Mouse (Mus musculus) CH12.LX (cell line): ENCODE measurements around the gene Dbi. TPM values are rescaled to one million over a fixed set of nuclear protein-coding genes. Genes with fewer than 3 reads are reported as not detected.

Source experiments
- DNase-seq: peaks from one replicate; pipeline ENCODE4 v3.0.0-alpha.2; 2013; ENCODE audit errors: extremely low read depth
- H3K27ac ChIP-seq: 2 replicates; pipeline ENCODE4 v1.5.1; 2012; ENCODE audit warnings: low read depth, mild to moderate bottlenecking, control low read depth, moderate library complexity; ENCODE audit not compliant: insufficient read depth
- H3K27me3 ChIP-seq: replicated peaks from 2 replicates; pipeline ENCODE3; 2012; ENCODE audit warnings: inconsistent platforms
- H3K36me3 ChIP-seq, 2 experiments: replicated peaks in 1 of 2; 2 replicates each; pipeline versions ENCODE3 to v1.6.1; 2012; ENCODE audit warnings: inconsistent platforms in 1 of 2, low read length in 1 of 2, mild to moderate bottlenecking in 1 of 2, mixed read lengths in 1 of 2, moderate library complexity in 1 of 2; ENCODE audit not compliant: control insufficient read depth in 1 of 2, insufficient read depth in 1 of 2
- H3K4me1 ChIP-seq, 2 experiments: 2 replicates each; pipeline ENCODE4 v1.6.1; 2012; ENCODE audit warnings: inconsistent platforms in 1 of 2, moderate library complexity in 1 of 2; ENCODE audit not compliant: insufficient read depth in 2 of 2, control insufficient read depth in 1 of 2
- H3K4me2 ChIP-seq: 2 replicates; pipeline ENCODE4 v1.6.1; 2012; ENCODE audit warnings: low read depth, mild to moderate bottlenecking, control low read depth; ENCODE audit not compliant: poor library complexity, insufficient read depth, severe bottlenecking
- H3K4me3 ChIP-seq, 3 experiments: fragments of 150-350 bp in 1 of 3; sonication (generic) in 1 of 3; replicated peaks in 1 of 3; 2 replicates each; pipeline versions ENCODE3 to v1.5.1; 2011 to 2012; ENCODE audit warnings: low read depth in 2 of 3, low read length in 2 of 3, mild to moderate bottlenecking in 2 of 3, moderate library complexity in 2 of 3, control low read depth in 1 of 3, improper control_type of control experiment in 1 of 3, inconsistent platforms in 1 of 3, mixed read lengths in 1 of 3; ENCODE audit not compliant: poor library complexity in 1 of 3
- H3K79me2 ChIP-seq: replicated peaks from 2 replicates; pipeline ENCODE4 v1.6.1; 2012; ENCODE audit warnings: mild to moderate bottlenecking, moderate library complexity; ENCODE audit not compliant: control insufficient read depth, poor library complexity, insufficient read depth, severe bottlenecking; ENCODE audit errors: extremely low read depth
- H3K9ac ChIP-seq: 2 replicates; pipeline ENCODE4 v1.6.1; 2012; ENCODE audit warnings: low read depth, mild to moderate bottlenecking, control low read depth, moderate library complexity; ENCODE audit not compliant: insufficient read depth
- H3K9me3 ChIP-seq: replicated peaks from 2 replicates; pipeline ENCODE3; 2012; ENCODE audit warnings: low read length, inconsistent platforms, mixed read lengths
- CHD1 ChIP-seq: IDR thresholded peaks from 2 replicates; pipeline ENCODE4 v1.6.1; 2012; ENCODE audit warnings: low read depth, low read length, improper control_type of control experiment, inconsistent platforms
- CHD2 ChIP-seq: IDR thresholded peaks from 2 replicates; pipeline ENCODE4 v1.6.1; 2011; ENCODE audit warnings: low read length, improper control_type of control experiment
- E2F4 ChIP-seq: IDR thresholded peaks from 2 replicates; pipeline ENCODE4 v1.6.1; 2011; ENCODE audit warnings: low read depth, low read length, improper control_type of control experiment; ENCODE audit not compliant: insufficient replicate concordance
- ELF1 ChIP-seq: IDR thresholded peaks from 2 replicates; pipeline ENCODE4 v1.6.1; 2014; ENCODE audit warnings: low read depth, mild to moderate bottlenecking, inconsistent platforms, low read length, improper control_type of control experiment
- GABPA ChIP-seq: IDR thresholded peaks from 2 replicates; pipeline ENCODE4 v1.6.1; 2012; ENCODE audit warnings: low read depth, low read length, improper control_type of control experiment, inconsistent platforms; ENCODE audit not compliant: insufficient replicate concordance
- IRF4 ChIP-seq: IDR thresholded peaks from 2 replicates; pipeline ENCODE4 v1.6.1; 2014; ENCODE audit warnings: low read depth, mild to moderate bottlenecking, inconsistent platforms, low read length, improper control_type of control experiment
- JUN ChIP-seq: IDR thresholded peaks from 2 replicates; pipeline ENCODE4 v1.6.1; 2011; ENCODE audit warnings: low read depth, mild to moderate bottlenecking, low read length, improper control_type of control experiment, moderate library complexity; ENCODE audit not compliant: insufficient read depth
- MAX ChIP-seq: IDR thresholded peaks from 2 replicates; pipeline ENCODE4 v1.6.1; 2011; ENCODE audit warnings: low read length, improper control_type of control experiment
- MYC ChIP-seq: IDR thresholded peaks from 2 replicates; pipeline ENCODE4 v1.6.1; 2011; ENCODE audit warnings: low read depth, mild to moderate bottlenecking, improper control_type of control experiment, low read length
- NELFE ChIP-seq: IDR thresholded peaks from 2 replicates; pipeline ENCODE4 v1.6.1; 2011; ENCODE audit warnings: low read depth, low read length, improper control_type of control experiment
- PAX5 ChIP-seq: IDR thresholded peaks from 2 replicates; pipeline ENCODE4 v1.6.1; 2012; ENCODE audit warnings: low read length, inconsistent platforms, mixed read lengths
- POLR2AphosphoS2 ChIP-seq: IDR thresholded peaks from 2 replicates; pipeline ENCODE4 v1.6.1; 2011; ENCODE audit warnings: low read depth, low read length, improper control_type of control experiment
- SMC3 ChIP-seq: IDR thresholded peaks from 2 replicates; pipeline ENCODE4 v1.6.1; 2011; ENCODE audit warnings: low read depth, low read length, improper control_type of control experiment
- TBP ChIP-seq: conservative IDR thresholded peaks from 2 replicates; pipeline ENCODE4 v1.6.1; 2011; ENCODE audit warnings: low read depth, low read length, improper control_type of control experiment
- UBTF ChIP-seq: IDR thresholded peaks from 2 replicates; pipeline ENCODE4 v1.6.1; 2012; ENCODE audit warnings: low read depth, mild to moderate bottlenecking, inconsistent platforms, low read length, improper control_type of control experiment, moderate library complexity
- USF1 ChIP-seq: IDR thresholded peaks from 2 replicates; pipeline ENCODE4 v1.6.1; 2014; ENCODE audit warnings: low read depth, mild to moderate bottlenecking, inconsistent platforms, low read length, improper control_type of control experiment
- USF2 ChIP-seq: conservative IDR thresholded peaks from 2 replicates; pipeline ENCODE4 v1.6.1; 2011; ENCODE audit warnings: low read depth, low read length, improper control_type of control experiment
- ZKSCAN1 ChIP-seq: IDR thresholded peaks from 2 replicates; pipeline ENCODE4 v1.6.1; 2012; ENCODE audit warnings: low read depth, inconsistent platforms, low read length, improper control_type of control experiment, borderline replicate concordance
- ZMIZ1 ChIP-seq: IDR thresholded peaks from 2 replicates; pipeline ENCODE4 v1.6.1; 2012; ENCODE audit warnings: low read depth, mild to moderate bottlenecking, inconsistent platforms, low read length, improper control_type of control experiment
- ZNF384 ChIP-seq: IDR thresholded peaks from 2 replicates; pipeline ENCODE4 v1.6.1; 2012; ENCODE audit warnings: low read depth, low read length, improper control_type of control experiment, inconsistent platforms
- dilution Hi-C: fragments of 300-500 bp; cut with MboI; formaldehyde crosslinking; loops from 2 replicates; pipeline ENCODE4 v1.14.3; 2020; ENCODE audit warnings: low sequenced_read_pairs; ENCODE audit not compliant: extremely low pct_unique_long_range_greater_than_20kb, extremely low pct_ligation_motif_present
- in situ Hi-C: fragments of 300-500 bp; cut with MboI; formaldehyde crosslinking; loops from 3 replicates; pipeline ENCODE4 v1.14.3; 2019; ENCODE audit warnings: low sequenced_read_pairs, low pct_ligation_motif_present, low pct_unique_long_range_greater_than_20kb, mixed read lengths
- polyA plus RNA-seq: library from polyadenylated mRNA; unstranded; fragments of >175 nt; gene quantifications from 2 replicates; pipeline ENCODE4 v1.2.1, GENCODE M21; 2012; ENCODE audit warnings: low read depth; ENCODE audit not compliant: insufficient read length
- total RNA-seq, 2 experiments: library from RNA; depleted of rRNA; stranded (reverse); fragments of 300-350 nt in 1 of 2; fragments of >200 nt in 1 of 2; gene quantifications; 2 replicates each; pipeline ENCODE4 v1.2.3; 2012 to 2014

Gene Dbi
- total and polyA plus RNA-seq, 3 experiments, result 346 to 499 (median 357) TPM

- peaks cover 13 to 21% of the 10 kb centered on the region in 2 experiments for H3K4me1 ChIP-seq
- dilution Hi-C loops, result no loop called here
- H3K9ac ChIP-seq, result no peak overlapping the region
- H3K79me2 ChIP-seq, result no peaks in the 10 kb centered on the region; the same call in 1 of the 2 replicates
- H3K9me3 ChIP-seq, result no peaks in the 10 kb centered on the region
- no peak overlapping the region for H3K27ac ChIP-seq
- no peaks in the 10 kb centered on the region for H3K36me3 ChIP-seq
- DNase-seq, result no peak
- in situ Hi-C loops, result no loop called here
- no peak overlapping the region for H3K4me3 ChIP-seq
- H3K27me3 ChIP-seq, result no peaks in the 10 kb centered on the region
- TF ChIP-seq NELFE (no peak), USF1 (no peak), ZNF384 (no peak), CHD2 (no peak), USF2 (no peak), SMC3 (no peak), MYC (no peak), ELF1 (no peak), TBP (no peak)
- H3K4me2 ChIP-seq, result no peak overlapping the region
Measured at GRCm38 (mm10) chr1:120140144-120140693, 19.3 kb upstream of the Dbi start.

GRCm38 (mm10) chr1:120138923-120139540 is 18.2 kb upstream of the Dbi start:
- H3K27me3 ChIP-seq, result no peaks in the 10 kb centered on the region
- H3K9me3 ChIP-seq, result no peaks in the 10 kb centered on the region
- H3K27ac ChIP-seq, result no peak overlapping the region
- H3K4me2 ChIP-seq, result no peak overlapping the region
- H3K4me1 ChIP-seq, result peaks cover 11 to 20% of the 10 kb centered on the region in 2 experiments
- no peak for DNase-seq
- H3K79me2 ChIP-seq, result no peaks in the 10 kb centered on the region; the same call in 1 of the 2 replicates
- no peak overlapping the region for H3K9ac ChIP-seq
- dilution Hi-C loops, result no loop called here
- TF ChIP-seq POLR2AphosphoS2 (no peak), USF1 (no peak), ZKSCAN1 (no peak), MAX (no peak), ELF1 (no peak), UBTF (no peak), ZNF384 (no peak), GABPA (no peak), TBP (no peak), MYC (no peak), E2F4 (no peak), NELFE (no peak), IRF4 (no peak), ZMIZ1 (no peak), PAX5 (no peak), CHD1 (no peak), JUN (no peak)
- no peaks in the 10 kb centered on the region for H3K36me3 ChIP-seq
- no peak overlapping the region for H3K4me3 ChIP-seq
- in situ Hi-C loops, result no loop called here
